Mouse (Mus musculus) forebrain, embryonic 15.5 days (tissue): Measurements from ENCODE around the gene Pou5f1. TPM values are rescaled to one million over a fixed set of nuclear protein-coding genes. Genes with fewer than 3 reads are reported as not detected.
A peak's percentile ranks its signal among the peaks of the same experiment; 100 is the strongest.

Experiments used
- ATAC-seq: fragments of 200-750 bp; cut with Nextera tagmentation; replicated peaks from 2 replicates; pipeline ENCODE4 v1.8.0; 2017; ENCODE audit warnings: mild to moderate bottlenecking, moderate TSS enrichment, moderate library complexity
- H3K27ac ChIP-seq: fragments of 300-500 bp; sonication (generic); replicated peaks from 2 replicates; pipeline ENCODE4 v1.5.1; 2015; ENCODE audit warnings: mild to moderate bottlenecking, inconsistent platforms
- H3K27me3 ChIP-seq: fragments of 300-500 bp; sonication (generic); 2 replicates; pipeline ENCODE4 v1.6.1; 2015; ENCODE audit warnings: inconsistent platforms
- H3K36me3 ChIP-seq: fragments of 300-500 bp; sonication (generic); 2 replicates; pipeline ENCODE4 v1.6.1; 2015; ENCODE audit warnings: mild to moderate bottlenecking, inconsistent platforms
- H3K4me1 ChIP-seq: fragments of 300-500 bp; sonication (generic); 2 replicates; pipeline ENCODE4 v1.6.1; 2015; ENCODE audit warnings: inconsistent platforms
- H3K4me2 ChIP-seq: fragments of 300-500 bp; sonication (generic); replicated peaks from 2 replicates; pipeline ENCODE4 v1.6.1; 2015; ENCODE audit warnings: mild to moderate bottlenecking, inconsistent platforms
- H3K4me3 ChIP-seq: fragments of 300-500 bp; sonication (generic); 2 replicates; pipeline ENCODE4 v1.5.1; 2015; ENCODE audit warnings: mild to moderate bottlenecking, inconsistent platforms
- H3K9ac ChIP-seq: fragments of 300-500 bp; sonication (generic); replicated peaks from 2 replicates; pipeline ENCODE4 v1.6.1; 2015; ENCODE audit warnings: mild to moderate bottlenecking, inconsistent platforms
- H3K9me3 ChIP-seq: fragments of 300-500 bp; sonication (generic); 2 replicates; pipeline ENCODE4 v1.6.1; 2016; ENCODE audit warnings: inconsistent platforms
- WGBS: fragments of 180-500 bp; shearing (Covaris S2); methylation state at CpG from one replicate; pipeline ENCODE4 v1.1.7; 2015; ENCODE audit warnings: mixed read lengths; 5-methylcytosine and 5-hydroxymethylcytosine counted together
- polyA plus RNA-seq: library from polyadenylated mRNA; unstranded; fragments of >200 nt; fragmentation: Nextera tagmentation; extraction: Ambion mirVana; gene quantifications from 2 replicates; pipeline ENCODE4 v1.2.1, GENCODE M21; 2015

Pou5f1 gene
- polyA plus RNA-seq, 1 experiment from 2014 or later = not detected

DNA sequence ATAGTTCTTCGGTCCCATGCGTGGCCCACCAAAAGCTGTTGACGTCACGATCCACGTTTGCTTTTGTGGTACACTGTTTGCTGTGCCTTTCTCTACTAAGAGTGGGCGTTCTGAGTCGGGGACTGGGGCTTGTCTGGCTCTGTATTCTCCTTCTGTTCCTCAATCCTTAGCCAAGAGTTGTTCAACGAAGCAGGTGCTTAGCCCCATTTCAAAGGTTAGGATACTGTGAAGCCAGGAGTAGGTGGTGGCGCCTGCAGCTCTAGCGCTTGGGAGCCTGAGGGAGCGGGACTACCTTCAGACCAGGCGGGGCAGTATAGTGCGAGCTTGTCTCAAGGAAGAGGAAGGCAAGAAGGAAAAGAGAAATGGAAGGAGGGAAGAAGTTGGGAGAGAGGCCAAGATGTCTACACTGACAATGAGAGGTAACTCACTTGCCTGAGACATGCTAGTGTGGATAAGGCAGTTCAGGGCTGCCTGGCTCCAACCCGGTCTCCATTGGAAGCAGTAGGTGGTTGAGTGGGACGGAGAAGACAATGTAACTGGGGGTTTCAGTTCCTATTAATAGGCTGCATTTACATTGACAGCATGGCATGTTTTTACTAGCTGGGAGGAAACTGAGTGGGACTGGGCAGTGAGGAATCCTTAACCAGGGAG lies 37.1 kb downstream of the Pou5f1 start:
- Histone ChIP-seq H3K27me3 (no peaks in the 10 kb centered on the region), H3K4me2 (no peak overlapping the region), H3K27ac (no peak overlapping the region), H3K9me3 (no peaks in the 10 kb centered on the region), H3K4me3 (no peak overlapping the region), H3K9ac (no peak overlapping the region), H3K36me3 (no peaks in the 10 kb centered on the region), H3K4me1 (0 out of 2 replicates have a peak, but pooled peaks cover 3% of the 10 kb centered on the region)
- 73% methylated on average over 15 of the region's 15 CpGs for WGBS
- no peak for ATAC-seq

DNA sequence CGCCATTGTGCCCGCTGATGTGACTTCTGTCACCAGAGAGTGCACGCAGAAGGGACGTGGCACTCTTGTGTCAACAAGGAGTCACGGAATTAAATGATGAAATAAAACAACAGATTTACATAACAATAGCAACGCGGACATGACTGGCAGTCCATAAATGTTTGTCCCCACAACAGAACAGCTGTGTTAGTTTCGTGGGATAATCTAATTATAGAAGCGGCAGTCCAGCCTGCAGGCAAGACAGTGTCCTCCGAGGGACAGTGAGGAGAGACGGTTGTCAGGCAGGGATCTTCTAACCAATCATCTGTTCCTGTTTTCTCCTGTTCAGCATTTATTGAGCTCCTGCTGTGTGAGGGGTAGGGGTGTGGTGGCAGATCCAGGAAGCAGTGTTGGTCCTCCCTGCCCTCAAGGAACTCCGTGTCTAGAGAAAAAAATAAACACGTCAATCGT lies 37.6 kb downstream of the Pou5f1 start:
- Histone ChIP-seq H3K36me3 (no peaks in the 10 kb centered on the region), H3K4me1 (0 out of 2 replicates have a peak, but pooled peaks cover 3% of the 10 kb centered on the region), H3K9ac (no peak overlapping the region), H3K4me2 (no peak overlapping the region), H3K9me3 (no peaks in the 10 kb centered on the region), H3K27me3 (no peaks in the 10 kb centered on the region), H3K4me3 (no peak overlapping the region), H3K27ac (no peak overlapping the region)
- WGBS = 37% methylated on average over 14 of the region's 14 CpGs
- no peak for ATAC-seq

DNA sequence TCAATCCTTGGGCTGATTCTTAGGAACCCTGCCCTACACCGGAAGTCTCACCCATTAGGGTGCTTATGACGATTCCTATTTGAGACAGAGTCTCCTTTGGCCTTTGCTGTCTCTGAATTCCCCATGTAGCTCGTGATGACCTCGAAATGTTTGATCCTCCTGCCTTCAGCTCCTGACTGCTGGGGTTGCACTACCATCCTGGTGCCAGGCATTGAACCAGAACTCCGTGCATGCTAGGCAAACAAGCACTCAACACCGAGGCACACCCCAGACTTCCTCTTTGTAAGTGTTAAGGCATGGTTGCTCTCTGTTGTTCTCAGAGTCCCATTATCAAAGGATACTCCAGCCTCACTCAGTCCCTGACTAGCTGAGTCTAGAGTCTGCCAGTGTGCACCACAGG lies 38.2 kb downstream of the Pou5f1 start:
- no peak overlapping the region for H3K4me3 ChIP-seq
- no peaks in the 10 kb centered on the region for H3K27me3 ChIP-seq
- no peaks in the 10 kb centered on the region for H3K36me3 ChIP-seq
- no peak overlapping the region for H3K27ac ChIP-seq
- 88% methylated on average over 6 of the region's 6 CpGs for WGBS
- ATAC-seq = no peak
- 0 out of 2 replicates have a peak, but pooled peaks cover 3% of the 10 kb centered on the region for H3K4me1 ChIP-seq
- no peak overlapping the region for H3K9ac ChIP-seq
- no peak overlapping the region for H3K4me2 ChIP-seq
- no peaks in the 10 kb centered on the region for H3K9me3 ChIP-seq

DNA sequence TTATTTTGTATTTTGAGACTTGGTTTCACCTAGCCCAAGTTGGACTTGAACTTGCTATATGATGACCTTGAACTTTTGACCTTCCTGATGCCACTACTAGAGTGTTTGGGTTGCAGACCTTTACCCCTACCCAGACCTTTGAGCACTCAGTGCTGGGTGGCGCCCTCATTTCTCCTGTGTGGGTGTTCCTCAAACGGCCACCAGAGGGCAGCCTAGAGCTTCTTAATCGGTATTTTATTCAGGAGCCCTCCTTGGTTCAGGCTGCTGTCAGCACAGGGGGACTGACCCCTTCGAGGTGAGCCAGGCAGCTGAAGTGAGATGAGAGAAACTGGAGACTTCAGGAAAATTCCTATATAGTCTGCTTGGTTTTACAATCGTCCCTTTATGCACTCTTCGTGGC lies 38.9 kb downstream of the Pou5f1 start:
- no peaks in the 10 kb centered on the region for H3K36me3 ChIP-seq
- H3K9ac ChIP-seq = no peak overlapping the region
- no peaks in the 10 kb centered on the region for H3K9me3 ChIP-seq
- 35% methylated on average over 6 of the region's 6 CpGs for WGBS
- H3K27ac ChIP-seq = no peak overlapping the region
- no peaks in the 10 kb centered on the region for H3K27me3 ChIP-seq
- ATAC-seq = 0 out of 2 replicates have a peak, but pooled peaks have one; percentile 42
- no peak overlapping the region for H3K4me2 ChIP-seq
- peaks cover 8% of the 10 kb centered on the region; the same call in 1 of the 2 replicates for H3K4me1 ChIP-seq
- no peak overlapping the region for H3K4me3 ChIP-seq

DNA sequence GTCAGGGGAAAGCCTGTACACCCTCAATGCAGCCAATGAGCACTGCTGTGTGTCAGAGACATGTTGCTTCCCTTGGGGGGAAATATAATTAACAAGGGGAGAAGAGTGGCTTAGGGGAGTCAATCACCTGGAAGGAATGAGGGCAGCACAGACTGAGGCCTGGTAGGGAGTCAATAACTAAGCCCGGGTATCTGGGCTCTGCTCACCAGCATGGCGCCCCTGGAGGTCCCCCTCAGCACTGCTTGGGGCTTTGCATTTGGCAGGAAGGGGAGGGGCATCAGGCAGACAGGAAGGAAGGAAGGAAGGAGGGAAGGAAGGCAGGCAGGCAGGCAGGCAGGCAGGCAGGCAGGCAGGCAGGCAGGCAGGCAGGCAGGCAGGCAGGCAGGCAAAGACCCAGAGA lies 41.6 kb downstream of the Pou5f1 start:
- Histone ChIP-seq H3K27ac (no peak overlapping the region), H3K9me3 (no peaks in the 10 kb centered on the region), H3K27me3 (no peaks in the 10 kb centered on the region), H3K4me1 (peaks cover 11% of the 10 kb centered on the region; the same call in 1 of the 2 replicates), H3K9ac (no peak overlapping the region), H3K36me3 (no peaks in the 10 kb centered on the region), H3K4me2 (no peak overlapping the region), H3K4me3 (no peak overlapping the region)
- 53% methylated on average over 2 of the region's 2 CpGs for WGBS
- no peak for ATAC-seq

- Histone ChIP-seq H3K4me1 (peaks cover 8% of the 10 kb centered on the region; the same call in 1 of the 2 replicates), H3K27me3 (no peaks in the 10 kb centered on the region), H3K4me2 (no peak overlapping the region), H3K9me3 (no peaks in the 10 kb centered on the region), H3K9ac (no peak overlapping the region), H3K36me3 (no peaks in the 10 kb centered on the region), H3K27ac (no peak overlapping the region), H3K4me3 (no peak overlapping the region)
- no peak for ATAC-seq
- 14% methylated on average over 5 of the region's 5 CpGs for WGBS
Observed at GRCm38 (mm10) chr17:35548636-35549035, 42.8 kb downstream of the Pou5f1 start.

- H3K4me1 ChIP-seq = peaks cover 8% of the 10 kb centered on the region; the same call in 1 of the 2 replicates
- no peak overlapping the region for H3K4me3 ChIP-seq
- H3K27ac ChIP-seq = peak overlapping the region; percentile 53
- H3K4me2 ChIP-seq = no peak overlapping the region
- no peak overlapping the region for H3K9ac ChIP-seq
- H3K36me3 ChIP-seq = no peaks in the 10 kb centered on the region
- no peaks in the 10 kb centered on the region for H3K9me3 ChIP-seq
- WGBS = 41% methylated on average over 15 of the region's 15 CpGs
- peak; percentile 66 for ATAC-seq
- no peaks in the 10 kb centered on the region for H3K27me3 ChIP-seq
Observed at GRCm38 (mm10) chr17:35549437-35550142, 43.8 kb downstream of the Pou5f1 start.

DNA sequence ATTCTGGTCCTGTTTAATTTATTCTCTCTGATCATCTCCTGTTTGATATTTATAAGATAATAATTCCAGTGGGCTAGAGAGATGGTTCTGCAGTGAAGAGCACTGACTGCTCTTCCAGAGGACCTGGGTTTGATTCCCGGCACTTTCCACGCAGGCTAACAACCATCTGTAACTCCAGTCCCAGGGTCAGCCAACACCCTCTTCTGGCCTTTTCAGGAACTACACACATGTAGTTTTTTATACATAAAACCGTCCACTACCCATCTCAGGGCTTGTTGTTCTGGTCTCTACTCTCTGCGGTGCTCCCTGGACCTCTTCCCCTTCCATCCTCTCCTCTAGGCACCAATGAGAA lies 44.3 kb downstream of the Pou5f1 start:
- Histone ChIP-seq H3K36me3 (no peaks in the 10 kb centered on the region), H3K27ac (peak overlapping the region; percentile 53), H3K9me3 (no peaks in the 10 kb centered on the region), H3K4me1 (peaks cover 8% of the 10 kb centered on the region; the same call in 1 of the 2 replicates), H3K4me2 (no peak overlapping the region), H3K4me3 (no peak overlapping the region), H3K27me3 (no peaks in the 10 kb centered on the region), H3K9ac (no peak overlapping the region)
- 93% methylated on average over 4 of the region's 4 CpGs for WGBS
- no peak for ATAC-seq

DNA sequence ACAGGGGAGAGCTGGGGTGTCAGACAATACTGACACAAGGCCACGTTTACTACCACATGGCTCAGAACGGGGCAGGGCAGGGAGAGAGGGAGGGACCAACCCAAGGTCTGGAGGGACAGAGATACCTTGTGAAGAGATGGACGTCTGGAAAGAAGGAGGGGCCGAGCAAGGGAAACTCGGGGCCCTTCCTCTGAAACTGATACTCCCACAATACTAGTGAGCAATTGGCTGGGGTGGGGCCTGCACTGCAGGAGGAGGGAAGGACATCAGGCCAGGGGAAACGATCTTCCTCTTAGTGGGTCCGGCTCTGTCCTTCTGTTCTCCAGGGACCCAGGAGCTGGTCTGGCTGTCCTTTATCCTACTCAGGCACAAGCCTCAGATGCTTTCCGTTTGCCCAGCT lies 45.1 kb downstream of the Pou5f1 start:
- Histone ChIP-seq H3K4me1 (peaks cover 8% of the 10 kb centered on the region; the same call in 1 of the 2 replicates), H3K9me3 (no peaks in the 10 kb centered on the region), H3K36me3 (no peaks in the 10 kb centered on the region), H3K4me3 (no peak overlapping the region), H3K4me2 (no peak overlapping the region), H3K27me3 (no peaks in the 10 kb centered on the region), H3K9ac (no peak overlapping the region), H3K27ac (no peak overlapping the region)
- no peak for ATAC-seq
- 61% methylated on average over 8 of the region's 8 CpGs for WGBS

GRCm38 (mm10) chr17:35551881-35552414 lies 46.1 kb downstream of the Pou5f1 start, which contains the start of gene Cdsn:
Gene Cdsn (plus strand): TSS chr17:35552128.
- no peak within 1 kb of the TSS for H3K4me3 ChIP-seq
- 82% methylated on average over 10 of the region's 10 CpGs for WGBS

GRCm38 (mm10) chr17:35554321-35554720 lies 48.5 kb downstream of the Pou5f1 start:
- ATAC-seq = no peak
- Histone ChIP-seq H3K9me3 (no peaks in the 10 kb centered on the region), H3K36me3 (no peaks in the 10 kb centered on the region), H3K9ac (no peak overlapping the region), H3K27ac (no peak overlapping the region), H3K27me3 (no peaks in the 10 kb centered on the region), H3K4me2 (no peak overlapping the region), H3K4me3 (no peak overlapping the region), H3K4me1 (peaks cover 7% of the 10 kb centered on the region; the same call in 1 of the 2 replicates)
- WGBS = 76% methylated on average over 5 of the region's 5 CpGs

More at GRCm38 (mm10) chr17:35551881-35552414, 46.1 kb downstream of the Pou5f1 start, which contains the start of gene Cdsn:
- ATAC-seq = no peak
- H3K27ac ChIP-seq = no peak within 1 kb of the TSS
- peaks cover 8% of the 10 kb centered on the region; the same call in 1 of the 2 replicates for H3K4me1 ChIP-seq
- no peak within 1 kb of the TSS for H3K9ac ChIP-seq
- H3K36me3 ChIP-seq = no peaks in the 10 kb centered on the region
- H3K4me2 ChIP-seq = no peak within 1 kb of the TSS
- H3K27me3 ChIP-seq = no peaks in the 10 kb centered on the region
- H3K9me3 ChIP-seq = no peaks in the 10 kb centered on the region

DNA sequence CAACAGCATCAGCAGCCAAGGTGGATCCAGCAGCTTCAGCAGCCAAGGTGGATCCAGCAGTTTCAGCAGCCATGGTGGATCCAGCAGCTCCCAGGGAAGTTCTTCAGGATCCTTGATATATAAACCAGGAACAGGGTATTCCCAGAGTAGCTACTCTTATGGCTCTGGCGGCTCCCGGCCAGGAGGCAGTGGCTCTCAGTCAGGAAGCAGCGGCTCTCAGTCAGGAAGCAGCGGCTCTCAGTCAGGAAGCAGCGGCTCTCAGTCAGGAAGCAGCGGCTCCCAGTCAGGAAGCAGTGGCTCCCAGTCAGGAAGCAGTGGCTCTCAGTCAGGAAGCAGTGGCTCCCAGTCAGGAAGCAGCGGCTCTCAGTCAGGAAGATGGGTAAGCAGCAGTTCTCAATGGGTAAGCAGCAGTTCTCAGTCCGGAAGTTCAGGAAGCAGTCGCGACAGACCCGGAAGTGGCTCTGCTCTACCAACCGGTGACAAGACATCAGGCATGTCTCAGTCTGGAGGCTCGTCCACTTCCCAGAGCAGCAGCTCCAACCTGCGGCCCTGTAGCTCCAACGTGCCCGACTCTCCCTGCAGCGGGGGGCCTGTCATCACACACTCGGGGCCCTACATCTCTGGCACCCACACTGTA lies 49.1 kb downstream of the Pou5f1 start:
- no peak for ATAC-seq
- H3K36me3 ChIP-seq = no peaks in the 10 kb centered on the region
- H3K27me3 ChIP-seq = no peaks in the 10 kb centered on the region
- H3K9me3 ChIP-seq = no peaks in the 10 kb centered on the region
- H3K4me1 ChIP-seq = peaks cover 1% of the 10 kb centered on the region; the same call in 1 of the 2 replicates
- no peak overlapping the region for H3K27ac ChIP-seq
- H3K4me3 ChIP-seq = no peak overlapping the region
- H3K9ac ChIP-seq = no peak overlapping the region
- WGBS = 96% methylated on average over 18 of the region's 18 CpGs
- no peak overlapping the region for H3K4me2 ChIP-seq
